Mouse (Mus musculus) frontal cortex, postnatal 10 days (tissue): Measurements from ENCODE around the gene Zscan4b.
"Not testable (repeated sequence)": the region's sequence is repeated elsewhere in the genome, so short reads cannot be mapped to it uniquely, and the experiment has no call there.

Experiments used
- DNase-seq, 2 experiments: peaks; one replicate each; pipeline ENCODE4 v3.0.0; 2022; ENCODE audit warnings: low spot score in 2 of 2, mixed read lengths in 1 of 2

The Zscan4b gene

GRCm38 (mm10) chr7:10904950-10905349, at the start of gene Zscan4b:
Zscan4b (minus strand) TSS chr7:10905050.
- DNase-seq, result not testable (repeated sequence)
